Mouse (Mus musculus) embryonic fibroblast, embryonic 13.5 days (primary cell): ENCODE results near the gene Gpatch8.

Experiments used
- CTCF ChIP-seq: IDR thresholded peaks from 2 replicates; pipeline ENCODE4 v1.5.1; 2011; ENCODE audit warnings: mild to moderate bottlenecking, control low read depth, low read length, moderate library complexity, borderline replicate concordance; ENCODE audit not compliant: insufficient read depth
- POLR2A ChIP-seq: IDR thresholded peaks from 2 replicates; pipeline ENCODE4 v1.6.1; 2011; ENCODE audit warnings: low read depth, mild to moderate bottlenecking, control low read depth, low read length, moderate library complexity

GRCm38 (mm10) chr11:102434406-102434805 is 121.8 kb downstream of the Gpatch8 start:
- peak; percentile 70 for TF ChIP-seq CTCF
- no peak for TF ChIP-seq POLR2A
